Mouse (Mus musculus) kidney, embryonic 14.5 days (tissue): ENCODE data around the gene Dock10. TPM values are rescaled to one million over a fixed set of nuclear protein-coding genes. Genes with fewer than 3 reads are reported as not detected.

Experiments used
- ATAC-seq: fragments of 200-750 bp; cut with Nextera tagmentation; 2 replicates; pipeline ENCODE4 v1.8.0; 2017; ENCODE audit warnings: moderate number of reproducible peaks, mild to moderate bottlenecking, moderate TSS enrichment, moderate library complexity; ENCODE audit not compliant: low FRiP score, low TSS enrichment
- H3K27ac ChIP-seq: fragments of 300-500 bp; sonication (generic); 2 replicates; pipeline ENCODE4 v1.5.1; 2014; ENCODE audit warnings: low read depth, mild to moderate bottlenecking, low read length, moderate library complexity, mixed read lengths
- H3K27me3 ChIP-seq: fragments of 300-500 bp; sonication (generic); 2 replicates; pipeline ENCODE4 v1.6.1; 2014; ENCODE audit warnings: mild to moderate bottlenecking, low read length; ENCODE audit not compliant: control insufficient read depth, insufficient read depth
- H3K36me3 ChIP-seq: fragments of 300-500 bp; sonication (generic); 2 replicates; pipeline ENCODE4 v1.6.1; 2014; ENCODE audit warnings: low read length, mixed read lengths; ENCODE audit not compliant: control insufficient read depth, insufficient read depth
- H3K4me1 ChIP-seq: fragments of 300-500 bp; sonication (generic); 2 replicates; pipeline ENCODE4 v1.6.1; 2014; ENCODE audit warnings: low read length, mixed read lengths; ENCODE audit not compliant: control insufficient read depth, insufficient read depth
- H3K4me2 ChIP-seq: fragments of 300-500 bp; sonication (generic); replicated peaks from 2 replicates; pipeline ENCODE4 v1.6.1; 2014; ENCODE audit warnings: low read depth, mild to moderate bottlenecking, low read length
- H3K4me3 ChIP-seq: fragments of 300-500 bp; sonication (generic); 2 replicates; pipeline ENCODE4 v1.5.1; 2014; ENCODE audit warnings: mild to moderate bottlenecking, low read length
- H3K9ac ChIP-seq: fragments of 300-500 bp; sonication (generic); 2 replicates; pipeline ENCODE4 v1.6.1; 2014; ENCODE audit warnings: low read depth, mild to moderate bottlenecking, low read length, moderate library complexity
- H3K9me3 ChIP-seq: fragments of 300-500 bp; sonication (generic); 2 replicates; pipeline ENCODE4 v1.6.1; 2016; ENCODE audit warnings: low read length; ENCODE audit not compliant: control insufficient read depth
- WGBS: fragments of 180-500 bp; shearing (Covaris S2); extraction: QIAGEN DNeasy Blood & Tissue Kit; methylation state at CpG from one replicate; pipeline ENCODE4 v1.1.7; 2014; 5-methylcytosine and 5-hydroxymethylcytosine counted together
- polyA plus RNA-seq: library from polyadenylated mRNA; unstranded; fragments of >200 nt; fragmentation: Nextera tagmentation; extraction: Ambion mirVana; gene quantifications from 2 replicates; pipeline ENCODE4 v1.2.1, GENCODE M21; 2014

The Dock10 gene
- polyA plus RNA-seq, 1 experiment from 2014 or later, result 7.1 TPM

GRCm38 (mm10) chr1:80504757-80505156, 253.6 kb downstream of the Dock10 start:
- no peaks in the 10 kb centered on the region for H3K9me3 ChIP-seq
- H3K4me1 ChIP-seq, result no peaks in the 10 kb centered on the region
- no peak overlapping the region for H3K4me2 ChIP-seq
- H3K27ac ChIP-seq, result no peak overlapping the region
- no peak overlapping the region for H3K9ac ChIP-seq
- no peaks in the 10 kb centered on the region for H3K36me3 ChIP-seq
- 87% methylated on average over 2 of the region's 2 CpGs for WGBS
- no peaks in the 10 kb centered on the region for H3K27me3 ChIP-seq
- no peak overlapping the region for H3K4me3 ChIP-seq
- no peak for ATAC-seq

GRCm38 (mm10) chr1:80504081-80504480, 254.2 kb downstream of the Dock10 start:
- Histone ChIP-seq H3K4me2 (no peak overlapping the region), H3K4me3 (no peak overlapping the region), H3K9ac (no peak overlapping the region), H3K27ac (no peak overlapping the region), H3K4me1 (no peaks in the 10 kb centered on the region), H3K36me3 (no peaks in the 10 kb centered on the region), H3K9me3 (no peaks in the 10 kb centered on the region), H3K27me3 (no peaks in the 10 kb centered on the region)
- ATAC-seq, result no peak
- 78% methylated on average over 4 of the region's 4 CpGs for WGBS

DNA sequence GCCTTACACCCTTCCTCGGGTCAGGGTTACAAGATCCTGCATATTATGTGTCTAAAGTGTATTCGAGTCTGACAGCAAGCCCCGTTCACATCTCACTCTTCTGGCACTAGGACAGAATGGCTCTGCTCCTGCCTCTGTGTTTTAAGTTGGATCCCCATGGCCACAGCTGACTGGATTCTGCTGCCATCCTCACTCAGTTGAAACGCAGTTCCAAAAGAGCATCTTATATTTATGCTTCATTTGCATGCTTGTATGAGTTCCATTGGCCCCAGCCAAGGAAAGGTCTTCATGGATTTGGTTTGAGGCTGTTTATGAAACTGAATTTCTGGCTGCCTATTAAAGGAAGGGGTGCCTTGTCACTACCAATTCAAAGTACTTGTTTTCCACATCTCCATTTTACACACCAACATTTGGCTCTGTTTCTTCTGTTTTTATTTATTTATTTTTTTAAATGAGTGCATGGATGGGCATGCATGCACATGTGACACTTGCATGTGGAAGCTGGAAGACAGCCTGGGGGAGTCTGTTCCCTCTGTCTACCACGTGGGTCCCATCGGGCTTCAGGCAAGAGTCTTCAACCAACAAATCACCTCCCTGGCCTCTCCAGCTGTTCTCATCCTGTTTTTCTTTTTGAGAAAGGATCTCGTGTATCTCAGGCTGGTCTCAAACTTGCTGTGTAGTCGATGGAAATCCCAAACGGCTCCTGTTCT, 255.7 kb downstream of the Dock10 start:
- 71% methylated on average over 9 of the region's 9 CpGs for WGBS
- ATAC-seq, result no peak
- no peaks in the 10 kb centered on the region for H3K4me1 ChIP-seq

DNA sequence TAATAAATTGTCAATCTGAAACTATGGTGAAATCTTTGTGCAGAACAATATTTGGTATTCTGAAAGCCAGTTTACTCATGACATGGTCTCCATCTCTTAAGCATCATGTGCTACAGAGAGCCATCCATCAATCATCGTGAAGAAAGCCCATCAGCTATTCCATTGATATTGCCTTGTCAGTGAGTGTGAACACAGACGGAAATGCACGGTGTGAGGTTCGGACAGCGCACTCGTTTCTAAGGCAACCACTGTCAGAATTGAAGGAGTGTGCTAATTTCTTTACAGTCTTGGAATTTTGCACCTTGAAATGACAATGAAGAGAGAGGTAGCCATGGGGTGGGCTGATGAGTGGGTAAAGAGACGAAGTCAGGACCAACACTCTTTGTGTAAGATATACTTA, 259.1 kb downstream of the Dock10 start:
- no peak overlapping the region for H3K27ac ChIP-seq
- 75% methylated on average over 7 of the region's 7 CpGs for WGBS
- H3K4me2 ChIP-seq, result no peak overlapping the region
- no peaks in the 10 kb centered on the region for H3K4me1 ChIP-seq
- H3K9ac ChIP-seq, result no peak overlapping the region
- H3K36me3 ChIP-seq, result no peaks in the 10 kb centered on the region
- no peaks in the 10 kb centered on the region for H3K27me3 ChIP-seq
- no peak overlapping the region for H3K4me3 ChIP-seq
- H3K9me3 ChIP-seq, result no peaks in the 10 kb centered on the region
- no peak for ATAC-seq

More for the DNA sequence above, 255.7 kb downstream of the Dock10 start:
- no peaks in the 10 kb centered on the region for H3K36me3 ChIP-seq
- H3K27ac ChIP-seq, result no peak overlapping the region
- no peaks in the 10 kb centered on the region for H3K9me3 ChIP-seq
- H3K27me3 ChIP-seq, result no peaks in the 10 kb centered on the region
- H3K4me2 ChIP-seq, result no peak overlapping the region
- H3K4me3 ChIP-seq, result no peak overlapping the region
- H3K9ac ChIP-seq, result no peak overlapping the region

DNA sequence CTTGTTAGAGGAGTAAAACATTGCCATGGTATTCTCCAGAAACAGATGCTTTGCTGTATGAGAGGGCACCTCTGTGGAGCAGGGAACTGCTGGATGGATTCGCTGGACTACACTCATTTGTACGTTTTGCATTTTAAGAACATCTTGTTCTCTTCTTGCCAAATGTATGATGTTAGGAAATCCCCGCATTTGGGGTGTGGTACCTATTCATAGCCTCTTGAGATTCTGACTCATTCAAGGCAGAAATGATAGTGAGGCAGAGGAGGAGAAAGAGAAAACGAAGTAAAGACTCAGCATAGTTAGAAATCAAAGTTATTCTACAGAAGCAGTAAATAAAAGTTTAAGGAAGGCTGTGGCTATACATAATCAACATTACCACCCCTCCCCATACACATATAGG, 262.0 kb downstream of the Dock10 start:
- Histone ChIP-seq H3K27me3 (no peaks in the 10 kb centered on the region), H3K27ac (no peak overlapping the region), H3K36me3 (no peaks in the 10 kb centered on the region), H3K9me3 (no peaks in the 10 kb centered on the region), H3K4me1 (no peaks in the 10 kb centered on the region), H3K4me3 (no peak overlapping the region), H3K4me2 (no peak overlapping the region), H3K9ac (no peak overlapping the region)
- ATAC-seq, result no peak
- WGBS, result 81% methylated on average over 4 of the region's 4 CpGs

GRCm38 (mm10) chr1:80483419-80483818, 274.9 kb downstream of the Dock10 start:
- no peak overlapping the region for H3K27ac ChIP-seq
- WGBS, result 75% methylated on average over 5 of the region's 5 CpGs
- no peak for ATAC-seq

GRCm38 (mm10) chr1:80474942-80475341, 283.4 kb downstream of the Dock10 start:
- no peak overlapping the region for H3K4me2 ChIP-seq
- no peak overlapping the region for H3K4me3 ChIP-seq
- no peak overlapping the region for H3K27ac ChIP-seq
- H3K9me3 ChIP-seq, result no peaks in the 10 kb centered on the region
- no peaks in the 10 kb centered on the region for H3K27me3 ChIP-seq
- H3K36me3 ChIP-seq, result no peaks in the 10 kb centered on the region
- no peak overlapping the region for H3K9ac ChIP-seq
- no peaks in the 10 kb centered on the region for H3K4me1 ChIP-seq
- no peak for ATAC-seq
- WGBS, result 71% methylated on average over 1 of the region's 1 CpGs

More at GRCm38 (mm10) chr1:80483419-80483818, 274.9 kb downstream of the Dock10 start:
- Histone ChIP-seq H3K36me3 (no peaks in the 10 kb centered on the region), H3K9me3 (no peaks in the 10 kb centered on the region), H3K4me2 (no peak overlapping the region), H3K4me3 (no peak overlapping the region), H3K27me3 (no peaks in the 10 kb centered on the region), H3K9ac (no peak overlapping the region), H3K4me1 (no peaks in the 10 kb centered on the region)

DNA sequence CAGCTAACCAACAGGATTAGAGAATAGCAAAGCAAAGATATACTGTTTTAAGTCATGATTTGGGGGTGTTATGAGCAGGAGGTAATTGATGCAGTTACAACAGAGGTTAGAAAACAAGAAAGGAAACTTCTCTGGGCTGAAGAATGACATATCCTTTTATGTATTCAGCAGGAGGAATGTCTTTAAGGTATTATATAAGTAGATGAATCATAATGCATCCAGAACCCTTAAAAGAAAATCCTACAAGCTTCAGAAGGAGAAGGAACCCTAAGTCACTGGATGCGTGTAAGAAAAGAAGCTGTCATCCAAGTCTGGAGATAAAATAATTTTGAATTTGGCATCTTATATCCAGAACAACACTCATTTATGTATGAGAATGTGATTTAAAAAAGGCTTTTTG, 285.9 kb downstream of the Dock10 start:
- no peak overlapping the region for H3K9ac ChIP-seq
- no peaks in the 10 kb centered on the region for H3K4me1 ChIP-seq
- H3K9me3 ChIP-seq, result no peaks in the 10 kb centered on the region
- H3K4me3 ChIP-seq, result no peak overlapping the region
- 94% methylated on average over 1 of the region's 1 CpGs for WGBS
- ATAC-seq, result no peak
- H3K27ac ChIP-seq, result no peak overlapping the region
- H3K4me2 ChIP-seq, result no peak overlapping the region
- H3K36me3 ChIP-seq, result no peaks in the 10 kb centered on the region
- H3K27me3 ChIP-seq, result no peaks in the 10 kb centered on the region

DNA sequence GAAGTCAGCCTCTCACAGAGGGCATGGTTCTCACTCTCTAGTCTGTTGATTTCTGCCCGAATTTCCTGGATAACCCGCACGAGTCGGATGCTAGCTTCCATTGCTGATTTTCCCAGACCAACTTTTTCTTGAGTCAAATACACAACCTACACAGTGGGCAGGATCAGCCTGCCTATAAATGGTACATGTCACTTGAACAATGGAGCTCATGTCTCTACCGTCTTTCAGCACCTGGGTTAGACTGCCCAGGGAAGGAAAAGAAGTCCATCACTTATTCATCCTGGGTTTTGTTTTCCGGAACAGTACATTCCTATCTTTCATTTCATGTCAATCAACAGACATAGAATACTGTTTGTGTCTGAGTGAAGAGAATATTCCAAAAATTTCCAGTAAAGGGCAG, 297.0 kb downstream of the Dock10 start, which contains the start of gene Gm45261:
Gene Gm45261, minus strand, starts transcription at position 101 of the 400 bp plus-strand sequence.
- Histone ChIP-seq H3K27me3 (no peaks in the 10 kb centered on the region), H3K9ac (no peak within 1 kb of the TSS), H3K4me2 (no peak within 1 kb of the TSS), H3K27ac (no peak within 1 kb of the TSS), H3K4me3 (no peak within 1 kb of the TSS), H3K9me3 (no peaks in the 10 kb centered on the region), H3K36me3 (no peaks in the 10 kb centered on the region), H3K4me1 (no peaks in the 10 kb centered on the region)
- ATAC-seq, result no peak
- 89% methylated on average over 6 of the region's 6 CpGs for WGBS
